10 mouse cellular contexts compared by ENCODE assay signal in the genomic region with DNA sequence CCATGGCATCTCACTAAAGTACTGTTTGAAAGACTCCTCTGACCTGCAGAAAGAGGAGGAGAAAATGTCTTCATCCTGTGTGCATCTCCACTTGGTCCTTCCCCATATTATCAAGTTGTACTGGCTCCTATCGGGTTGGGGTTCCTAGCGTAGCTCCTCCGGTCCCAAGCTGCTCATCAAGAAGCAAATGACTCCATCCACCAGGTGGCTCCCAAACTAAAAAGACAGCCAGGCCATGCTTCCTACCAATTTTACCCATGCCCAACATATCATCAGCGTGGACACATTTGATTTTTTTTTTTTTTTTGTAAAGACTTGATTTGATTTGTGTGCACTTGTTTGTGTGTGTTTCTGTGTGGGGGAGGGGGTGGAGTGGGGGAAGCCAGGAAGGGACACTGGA. TPM values are rescaled to one million over a fixed set of nuclear protein-coding genes. Genes with fewer than 3 reads are reported as not detected.
DNase-seq lines count a peak whose midpoint lies in the region; TF ChIP-seq lines count a peak whose summit lies in the region.
"Had no signal": no experiment of that assay in that cellular context is flagged by ENCODE, and none has a peak within 500 bp of the region (broad histone marks: within the 10 kb centered on the region; RNA-seq: fewer than 3 reads in every experiment).

No protein-coding gene starts in this region.

- whole genome bisulfite sequencing in lung, adult 2 months, result 69% methylated on average over 4 of the region's 4 CpGs

- TF ChIP-seq CTCF in gastrocnemius, adult 2 months (IDR thresholded peaks at IDR 0.05), result peak; percentile 57
- peak; percentile 25; the same call in 1 of the 2 replicates for TF ChIP-seq CTCF in lung, adult 2 months (IDR thresholded peaks at IDR 0.05; ENCODE audit: insufficient read depth, low read length)

- H3K4me3 ChIP-seq in gastrocnemius, adult 2 months, result no peak overlapping the region
- no peak overlapping the region for H3K4me3 ChIP-seq in lung, adult 2 months (replicated peaks; ENCODE audit: extremely low read depth, low read depth, low read length)
- H3K4me3 ChIP-seq: erythroblast, embryonic 14.5 days had no signal

- no peak for DNase-seq in gastrocnemius, adult 2 months
- no peak for DNase-seq in gastrocnemius, postnatal 25 days
- no peak for DNase-seq in lung, adult 2 months
- no peak for DNase-seq in lung, postnatal 4 days
- peak; percentile 56 for DNase-seq in adipocyte (ENCODE audit: low spot score)
- peak; percentile 41 for DNase-seq in lung, postnatal 10 days
- no peak for DNase-seq in ovary, adult 18-20 months (ENCODE audit: low spot score)
- no peak for DNase-seq in gastrocnemius, adult 8-10 months (ENCODE audit: low spot score in 2 of 2)
- DNase-seq: heart, postnatal 36 days had no signal

- TF ChIP-seq POLR2A in lung, adult 2 months (IDR thresholded peaks at IDR 0.05; ENCODE audit: borderline replicate concordance, extremely low read depth, low read depth, low read length), result no peak

- no peak overlapping the region for H3K27ac ChIP-seq in gastrocnemius, adult 2 months

- no peaks in the 10 kb centered on the region for H3K4me1 ChIP-seq in lung, adult 2 months (ENCODE audit: control insufficient read depth, insufficient read depth, low read length)

- intact Hi-C loops in gastrocnemius, adult 2 months (cut with DNase I), result loop anchor here (5.0 kb wide), 1 partner anchor 130 kb away; no protein-coding TSS in a partner anchor

RNA-seq across cellular contexts. Expression of a gene that starts 28.9 kb away (rescaled TPM):
- 10 to 100 TPM; 21.9 to 24.2 TPM for total RNA-seq in gastrocnemius, adult 2 months (2021)
- total RNA-seq in gastrocnemius, postnatal 25 days (2021), result 10 to 100 TPM; 19.7 to 20.4 TPM
- 5.9 and 11.9 TPM in 2 replicates for polyA plus RNA-seq in lung, adult 2 months (2012; rRNA removed)
- total RNA-seq in gastrocnemius, adult 8-10 months (2022), result 10 to 100 TPM; 22.0 to 24.5 (median 22.7) TPM

RNA-seq across cellular contexts. Expression of a gene that starts 28.9 kb away (rescaled TPM):
- total RNA-seq in gastrocnemius, adult 2 months (2021), result 10 to 100 TPM; 11.3 to 16.2 TPM
- 10 to 100 TPM; 11.9 to 13.7 TPM for total RNA-seq in gastrocnemius, postnatal 25 days (2021)
- polyA plus RNA-seq in lung, adult 2 months (2012; rRNA removed), result 3.3 and 3.6 TPM in 2 replicates
- 10 to 100 TPM; 12.8 to 14.7 (median 13.1) TPM for total RNA-seq in gastrocnemius, adult 8-10 months (2022)

RNA-seq across cellular contexts. Expression of a gene that starts 55.0 kb away (rescaled TPM):
- 1 to 10 TPM; 3.0 to 3.9 TPM for total RNA-seq in gastrocnemius, adult 2 months (2021)
- total RNA-seq in gastrocnemius, postnatal 25 days (2021), result 1 to 10 TPM; 1.4 to 1.5 TPM
- 5.7 and 6.6 TPM in 2 replicates for polyA plus RNA-seq in lung, adult 2 months (2012; rRNA removed)
- total RNA-seq in gastrocnemius, adult 8-10 months (2022), result 1 to 10 TPM; 2.0 to 4.3 (median 3.6) TPM

RNA-seq across cellular contexts. Expression of a gene that starts 55.0 kb away (rescaled TPM):
- not detected for total RNA-seq in gastrocnemius, adult 2 months (2021)
- total RNA-seq in gastrocnemius, postnatal 25 days (2021), result under 1 TPM in 1 of 2 experiments, not detected in 1; 0.51 TPM
- 0.76 TPM in 1 of 2 replicates, not detected in the other for polyA plus RNA-seq in lung, adult 2 months (2012; rRNA removed)
- total RNA-seq in gastrocnemius, adult 8-10 months (2022), result not detected
- polyA plus RNA-seq: erythroblast, embryonic 14.5 days had no signal

Comparison
In these comparisons a context has a peak if more than half of its experiments do, and no peak if none do; other contexts are left out.
1. DNase-seq: peak in adipocyte (single experiment) and lung, postnatal 10 days (single experiment); none in gastrocnemius, adult 2 months (single experiment), gastrocnemius, postnatal 25 days (single experiment), lung, adult 2 months (single experiment), lung, postnatal 4 days (0 of 2), ovary, adult 18-20 months (single experiment) and gastrocnemius, adult 8-10 months (0 of 2).